Mouse (Mus musculus): ENCODE results near the gene Rps10. TPM values are rescaled to one million over a fixed set of nuclear protein-coding genes. Genes with fewer than 3 reads are reported as not detected.

Rps10 gene
- polyA plus RNA-seq, 1 experiment: 488 TPM

- no peaks in the 10 kb centered on the region for H3K27me3 ChIP-seq (ENCODE audit: control insufficient read depth, insufficient read depth, low read length)
- DNase-seq: peak in 1 of 2 experiments; percentile 51
- peaks cover 53% of the 10 kb centered on the region for H3K4me1 ChIP-seq (ENCODE audit: control insufficient read depth, insufficient read depth, low read length)
- TF ChIP-seq POLR2A (IDR thresholded peaks at IDR 0.05; ENCODE audit: borderline replicate concordance, insufficient read depth, low read length) (no peak), CTCF (IDR thresholded peaks at IDR 0.05; ENCODE audit: borderline replicate concordance, insufficient read depth, low read depth, low read length) (no peak)
- peak overlapping the region; percentile 38; the same call in 1 of the 2 replicates for H3K27ac ChIP-seq (ENCODE audit: insufficient read depth, low read length)
- no peak overlapping the region for H3K4me3 ChIP-seq (replicated peaks; ENCODE audit: insufficient read depth, low read depth, low read length)
- 9% methylated on average over 7 of the region's 7 CpGs for WGBS
Observed at GRCm38 (mm10) chr17:27673945-27674344, 37.5 kb upstream of the Rps10 start.

GRCm38 (mm10) chr17:27671720-27672119 lies 35.3 kb upstream of the Rps10 start:
- Histone ChIP-seq H3K27me3 (ENCODE audit: control insufficient read depth, insufficient read depth, low read length) (no peaks in the 10 kb centered on the region), H3K4me3 (replicated peaks; ENCODE audit: insufficient read depth, low read depth, low read length) (no peak overlapping the region), H3K4me1 (ENCODE audit: control insufficient read depth, insufficient read depth, low read length) (peaks cover 46% of the 10 kb centered on the region), H3K27ac (ENCODE audit: insufficient read depth, low read length) (no peak overlapping the region)
- TF ChIP-seq POLR2A (IDR thresholded peaks at IDR 0.05; ENCODE audit: borderline replicate concordance, insufficient read depth, low read length) (no peak), CTCF (IDR thresholded peaks at IDR 0.05; ENCODE audit: borderline replicate concordance, insufficient read depth, low read depth, low read length) (peak; percentile 25; the same call in 1 of the 2 replicates)
- WGBS: 84% methylated on average over 6 of the region's 6 CpGs
- no peak for DNase-seq

GRCm38 (mm10) chr17:27658767-27659166 lies 22.3 kb upstream of the Rps10 start:
- 29% methylated on average over 7 of the region's 7 CpGs for WGBS
- no peaks in the 10 kb centered on the region for H3K27me3 ChIP-seq (ENCODE audit: control insufficient read depth, insufficient read depth, low read length)
- no peak for DNase-seq
- TF ChIP-seq CTCF (IDR thresholded peaks at IDR 0.05; ENCODE audit: borderline replicate concordance, insufficient read depth, low read depth, low read length): no peak
- TF ChIP-seq POLR2A (IDR thresholded peaks at IDR 0.05; ENCODE audit: borderline replicate concordance, insufficient read depth, low read length): no peak
- peaks cover 31% of the 10 kb centered on the region for H3K4me1 ChIP-seq (ENCODE audit: control insufficient read depth, insufficient read depth, low read length)
- H3K27ac ChIP-seq (ENCODE audit: insufficient read depth, low read length): no peak overlapping the region
- peak overlapping the region; percentile 36 for H3K4me3 ChIP-seq (replicated peaks; ENCODE audit: insufficient read depth, low read depth, low read length)

- no peaks in the 10 kb centered on the region for H3K27me3 ChIP-seq (ENCODE audit: control insufficient read depth, insufficient read depth, low read length)
- peak overlapping the region; percentile 96 for H3K27ac ChIP-seq (ENCODE audit: insufficient read depth, low read length)
- DNase-seq: peak; percentile 85 to 88
- H3K4me1 ChIP-seq (ENCODE audit: control insufficient read depth, insufficient read depth, low read length): peaks cover 23% of the 10 kb centered on the region
- peak overlapping the region; percentile 68 for H3K4me3 ChIP-seq (replicated peaks; ENCODE audit: insufficient read depth, low read depth, low read length)
- no peak for TF ChIP-seq CTCF (IDR thresholded peaks at IDR 0.05; ENCODE audit: borderline replicate concordance, insufficient read depth, low read depth, low read length)
- TF ChIP-seq POLR2A (IDR thresholded peaks at IDR 0.05; ENCODE audit: borderline replicate concordance, insufficient read depth, low read length): peak; percentile 13; the same call in 1 of the 2 replicates
- WGBS: 7% methylated on average over 8 of the region's 8 CpGs
Observed at GRCm38 (mm10) chr17:27657123-27657522, 20.7 kb upstream of the Rps10 start.

- peak overlapping the region; percentile 96 for H3K27ac ChIP-seq (ENCODE audit: insufficient read depth, low read length)
- TF ChIP-seq POLR2A (IDR thresholded peaks at IDR 0.05; ENCODE audit: borderline replicate concordance, insufficient read depth, low read length) (no peak), CTCF (IDR thresholded peaks at IDR 0.05; ENCODE audit: borderline replicate concordance, insufficient read depth, low read depth, low read length) (no peak)
- no peaks in the 10 kb centered on the region for H3K27me3 ChIP-seq (ENCODE audit: control insufficient read depth, insufficient read depth, low read length)
- no peak for DNase-seq
- H3K4me3 ChIP-seq (replicated peaks; ENCODE audit: insufficient read depth, low read depth, low read length): peak overlapping the region; percentile 68
- 6% methylated on average over 5 of the region's 5 CpGs for WGBS
- H3K4me1 ChIP-seq (ENCODE audit: control insufficient read depth, insufficient read depth, low read length): peaks cover 21% of the 10 kb centered on the region
Observed at GRCm38 (mm10) chr17:27656414-27656813, 19.9 kb upstream of the Rps10 start.

GRCm38 (mm10) chr17:27656011-27656399 lies 19.5 kb upstream of the Rps10 start:
- peak overlapping the region; percentile 96 for H3K27ac ChIP-seq (ENCODE audit: insufficient read depth, low read length)
- peak overlapping the region; percentile 68 for H3K4me3 ChIP-seq (replicated peaks; ENCODE audit: insufficient read depth, low read depth, low read length)
- H3K27me3 ChIP-seq (ENCODE audit: control insufficient read depth, insufficient read depth, low read length): no peaks in the 10 kb centered on the region
- H3K4me1 ChIP-seq (ENCODE audit: control insufficient read depth, insufficient read depth, low read length): peaks cover 22% of the 10 kb centered on the region
- WGBS: 7% methylated on average over 14 of the region's 14 CpGs
- peak; percentile 78 for DNase-seq
- TF ChIP-seq CTCF (IDR thresholded peaks at IDR 0.05; ENCODE audit: borderline replicate concordance, insufficient read depth, low read depth, low read length) (no peak), POLR2A (IDR thresholded peaks at IDR 0.05; ENCODE audit: borderline replicate concordance, insufficient read depth, low read length) (no peak)

- peak within 1 kb of the TSS; percentile 68 for H3K4me3 ChIP-seq (replicated peaks; ENCODE audit: insufficient read depth, low read depth, low read length)
- peak within 1 kb of the TSS; percentile 99 for H3K27ac ChIP-seq (ENCODE audit: insufficient read depth, low read length)
- DNase-seq: peak; percentile 92 to 94
- no peaks in the 10 kb centered on the region for H3K27me3 ChIP-seq (ENCODE audit: control insufficient read depth, insufficient read depth, low read length)
- peaks cover 26% of the 10 kb centered on the region for H3K4me1 ChIP-seq (ENCODE audit: control insufficient read depth, insufficient read depth, low read length)
- no peak for TF ChIP-seq CTCF (IDR thresholded peaks at IDR 0.05; ENCODE audit: borderline replicate concordance, insufficient read depth, low read depth, low read length)
- peak; percentile 72 for TF ChIP-seq POLR2A (IDR thresholded peaks at IDR 0.05; ENCODE audit: borderline replicate concordance, insufficient read depth, low read length)
- WGBS: under 1% methylated on average over 61 of the region's 65 CpGs
Observed at GRCm38 (mm10) chr17:27655089-27656010, 18.9 kb upstream of the Rps10 start, which contains the start of gene Pacsin1. Gene Pacsin1 (plus strand): TSS chr17:27655509.

Measured in cerebellum, adult 2 months (tissue).